Mouse (Mus musculus) A20 (cell line): ENCODE measurements around the gene Fam155a.
"Not testable (repeated sequence)": the region's sequence is repeated elsewhere in the genome, so short reads cannot be mapped to it uniquely, and the experiment has no call there.

Source experiments
- DNase-seq: peaks from one replicate; pipeline ENCODE4 v3.0.0-alpha.2; 2011; ENCODE audit warnings: low read depth, low spot score

The Fam155a gene

DNA sequence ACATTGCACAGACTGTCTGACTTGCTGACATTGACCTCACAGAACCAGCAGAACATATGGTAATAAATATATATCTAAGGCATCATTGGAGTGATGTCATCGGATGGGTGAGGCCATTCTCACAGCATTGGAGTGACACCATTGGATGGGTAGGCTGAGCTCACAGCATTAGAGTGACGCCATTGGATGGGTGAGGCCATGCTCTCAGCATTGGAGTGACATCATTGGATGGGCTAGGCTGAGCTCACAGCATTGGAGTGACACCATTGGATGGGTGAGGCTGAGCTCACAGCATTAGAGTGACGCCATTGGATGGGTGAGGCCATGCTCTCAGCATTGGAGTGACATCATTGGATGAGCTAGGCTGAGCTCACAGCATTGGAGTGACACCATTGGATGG lies 110.9 kb downstream of the Fam155a start:
- DNase-seq: not testable (repeated sequence)

DNA sequence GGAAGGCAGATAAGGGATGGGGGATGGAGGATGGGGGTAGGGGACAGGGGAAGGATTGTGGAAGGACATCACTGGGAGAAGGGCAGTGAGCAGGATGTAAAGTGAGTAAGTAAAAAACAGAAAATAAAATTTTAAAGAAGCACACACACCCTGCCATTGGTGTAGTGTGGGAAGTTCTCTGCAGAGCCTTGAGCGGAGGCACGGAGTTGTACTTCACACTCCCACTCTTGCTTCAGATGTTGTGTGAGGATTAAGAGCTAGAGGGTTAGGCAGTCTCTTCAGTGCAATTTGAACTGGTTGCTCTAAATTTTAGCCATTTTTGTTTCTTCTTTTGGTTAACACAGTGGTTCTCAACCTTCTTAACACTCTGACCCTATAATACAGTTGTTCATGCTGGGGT lies 114.1 kb downstream of the Fam155a start:
- no peak for DNase-seq

DNA sequence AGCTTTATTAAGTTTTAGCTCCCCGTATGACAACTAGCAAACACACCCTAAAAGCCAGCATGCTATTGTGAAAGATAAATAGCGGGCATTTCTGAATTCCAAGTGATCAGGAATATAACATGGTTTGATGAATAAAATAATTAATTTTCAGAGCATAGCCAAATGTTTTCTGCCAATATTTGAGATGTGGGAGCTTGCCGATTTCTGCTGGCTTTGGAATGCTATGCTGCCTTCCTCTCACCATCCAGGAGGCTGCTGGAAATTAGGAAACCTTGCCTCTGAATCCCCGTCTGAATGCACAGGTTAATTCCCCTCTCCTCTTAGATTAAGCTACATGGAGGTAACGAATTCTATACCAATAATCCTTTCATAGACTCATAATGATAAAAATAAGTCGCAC lies 116.1 kb downstream of the Fam155a start:
- DNase-seq: no peak

DNA sequence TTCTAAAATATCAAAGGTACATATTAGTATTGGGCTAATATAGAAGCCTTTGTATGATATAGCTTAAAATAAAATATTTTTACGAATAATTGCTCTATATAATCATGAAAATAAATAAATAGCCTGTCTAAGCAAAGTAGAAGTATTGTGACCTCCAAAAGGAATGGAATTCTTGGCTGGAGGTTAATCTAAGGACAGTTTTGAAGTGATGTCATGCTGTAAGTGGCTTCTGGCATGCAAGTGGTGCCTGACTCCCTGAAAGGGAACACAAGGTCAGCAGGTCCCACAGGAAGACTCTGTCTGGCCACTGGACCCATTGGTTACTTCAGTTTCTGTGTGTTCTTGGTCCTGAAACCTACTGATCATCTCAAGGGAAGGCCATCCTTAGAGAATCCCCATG lies 117.3 kb downstream of the Fam155a start:
- no peak for DNase-seq

DNA sequence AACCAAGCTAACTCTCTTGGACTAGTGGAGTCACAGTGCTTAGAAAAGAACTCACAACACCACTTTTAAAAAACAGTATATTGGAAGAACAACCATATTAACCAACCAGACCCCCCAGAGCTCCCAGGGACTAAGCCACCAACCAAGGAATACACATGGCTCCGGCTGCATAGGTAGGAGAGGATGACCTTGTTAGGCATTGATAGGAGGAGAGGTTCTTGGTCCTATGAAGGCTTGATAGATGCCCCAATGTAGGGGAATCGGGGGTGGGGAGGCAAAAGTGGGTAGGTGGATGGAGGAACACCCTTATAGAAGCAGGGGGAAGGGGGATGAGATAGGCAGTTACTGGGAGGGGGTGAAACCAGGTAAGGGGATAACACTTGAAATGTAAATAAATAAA lies 132.8 kb downstream of the Fam155a start:
- DNase-seq: no peak

DNA sequence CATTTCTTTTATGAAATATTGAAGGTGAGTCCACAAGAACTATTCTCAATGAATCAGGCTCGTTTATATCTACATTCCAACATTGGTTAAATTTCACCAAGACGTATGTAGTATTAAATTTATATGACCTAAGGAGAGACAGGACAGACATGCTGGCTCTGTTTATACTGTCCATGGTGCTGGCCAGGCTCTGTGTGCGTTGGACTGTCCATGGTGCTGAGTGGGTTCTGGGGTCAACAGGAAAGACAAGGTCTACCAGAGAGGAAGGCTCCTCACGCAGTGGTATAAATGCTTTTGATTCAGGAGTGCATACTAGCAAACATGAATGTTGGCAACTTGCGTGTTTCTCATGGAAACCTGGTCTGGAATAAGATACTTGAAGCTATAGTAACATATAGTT lies 135.7 kb downstream of the Fam155a start:
- no peak for DNase-seq

DNA sequence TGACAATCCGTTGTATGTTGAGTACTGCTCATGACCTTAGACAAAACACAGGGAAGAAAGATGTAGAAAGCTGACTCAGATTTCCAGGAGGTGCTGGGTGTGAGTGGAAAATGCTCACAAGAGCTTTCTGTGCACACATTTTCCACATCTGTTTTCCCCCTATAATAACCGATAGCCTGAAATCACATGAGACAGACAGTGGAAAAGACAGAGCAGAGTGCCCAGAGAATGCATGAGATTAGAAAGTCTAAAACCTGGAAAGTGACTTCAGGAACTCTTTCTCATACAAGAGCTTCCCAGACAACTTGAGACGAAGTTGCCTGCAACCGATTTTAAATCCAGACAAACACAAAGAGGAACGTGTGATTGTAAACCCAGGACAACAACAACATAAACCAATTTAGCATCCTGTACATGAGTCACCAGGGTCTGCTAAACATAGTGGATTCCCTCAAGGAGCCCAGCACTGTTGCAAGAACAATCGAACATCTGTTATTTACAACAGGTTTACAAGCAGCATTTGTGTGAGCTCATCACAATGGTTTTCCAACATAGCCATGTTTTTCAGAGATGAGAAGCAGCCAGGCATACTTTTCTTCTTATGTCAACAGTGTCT lies 163.8 kb downstream of the Fam155a start:
- DNase-seq: no peak

DNA sequence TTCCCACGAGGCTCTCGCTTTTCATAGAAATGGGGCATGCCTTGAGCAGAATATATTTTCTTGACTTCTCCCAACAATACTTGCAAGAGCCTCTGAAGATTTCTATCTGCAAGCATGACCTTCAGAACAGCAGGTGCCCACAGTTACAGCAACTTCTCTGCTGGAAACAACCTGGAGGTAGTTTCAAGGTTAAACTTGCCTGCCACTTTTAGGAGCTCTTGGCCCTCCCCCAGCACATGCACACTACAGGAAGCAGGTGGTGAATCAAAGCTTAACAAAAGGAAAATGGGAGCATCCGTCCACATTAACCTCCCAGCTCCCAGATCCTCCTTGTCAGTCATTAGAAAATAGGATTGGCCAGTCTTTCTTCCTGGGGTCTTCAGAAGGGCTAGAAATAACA lies 175.0 kb downstream of the Fam155a start:
- no peak for DNase-seq

DNA sequence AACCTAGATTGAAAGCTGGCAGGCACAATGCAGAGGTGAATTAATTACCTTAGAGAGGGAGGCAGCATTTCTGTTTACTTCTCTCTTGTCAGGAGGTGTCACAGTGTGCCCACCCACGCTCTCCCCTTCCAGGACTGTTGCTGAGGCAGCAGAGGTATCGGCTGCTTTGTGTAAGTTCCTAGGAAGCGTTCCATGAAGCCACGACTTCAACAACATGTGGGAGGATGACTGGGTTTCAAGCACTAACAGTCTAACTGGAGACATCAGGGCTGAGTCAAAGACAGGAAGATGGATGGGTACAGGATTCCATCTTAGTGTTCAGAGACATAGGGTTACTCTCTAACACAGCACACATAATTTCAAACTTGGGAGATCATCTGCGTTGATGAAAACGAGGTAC lies 189.1 kb downstream of the Fam155a start:
- no peak for DNase-seq

DNA sequence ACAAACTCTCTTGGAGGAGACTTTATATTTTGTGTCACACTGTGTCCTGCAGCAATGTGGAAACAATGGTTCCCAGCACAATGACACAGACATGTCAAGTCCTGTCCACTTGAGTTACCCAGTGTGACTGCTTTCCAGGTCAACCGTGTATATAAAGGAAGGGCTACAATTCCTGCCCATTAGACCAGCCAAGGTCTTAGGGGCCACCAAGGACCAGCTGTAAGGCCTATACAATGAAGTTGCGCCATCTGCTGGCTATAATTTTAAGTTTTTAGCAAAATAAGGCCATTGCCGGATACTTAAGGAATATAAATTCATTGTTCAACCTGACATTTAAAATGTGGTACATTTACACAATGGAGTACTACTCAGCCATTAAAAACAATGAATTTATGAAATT lies 190.8 kb downstream of the Fam155a start:
- DNase-seq: no peak

DNA sequence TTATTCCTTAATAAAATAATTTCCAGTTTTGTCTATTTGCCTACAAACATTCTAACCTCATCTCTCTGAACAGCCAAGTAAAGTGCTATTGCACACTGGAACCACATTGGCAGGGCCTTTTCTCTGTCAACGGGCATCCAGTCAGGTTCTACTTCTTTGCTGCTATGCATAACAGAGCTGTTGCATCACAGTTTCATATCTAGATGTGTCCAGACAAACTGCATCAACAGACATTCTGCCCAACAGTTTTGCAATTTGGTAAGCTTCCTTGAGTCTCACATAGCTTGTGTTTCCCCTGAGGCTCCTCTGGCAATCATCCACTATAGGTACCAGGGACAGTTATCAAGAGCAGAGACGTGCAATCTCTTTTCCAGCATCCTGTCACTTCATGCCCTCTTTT lies 199.0 kb downstream of the Fam155a start:
- no peak for DNase-seq

DNA sequence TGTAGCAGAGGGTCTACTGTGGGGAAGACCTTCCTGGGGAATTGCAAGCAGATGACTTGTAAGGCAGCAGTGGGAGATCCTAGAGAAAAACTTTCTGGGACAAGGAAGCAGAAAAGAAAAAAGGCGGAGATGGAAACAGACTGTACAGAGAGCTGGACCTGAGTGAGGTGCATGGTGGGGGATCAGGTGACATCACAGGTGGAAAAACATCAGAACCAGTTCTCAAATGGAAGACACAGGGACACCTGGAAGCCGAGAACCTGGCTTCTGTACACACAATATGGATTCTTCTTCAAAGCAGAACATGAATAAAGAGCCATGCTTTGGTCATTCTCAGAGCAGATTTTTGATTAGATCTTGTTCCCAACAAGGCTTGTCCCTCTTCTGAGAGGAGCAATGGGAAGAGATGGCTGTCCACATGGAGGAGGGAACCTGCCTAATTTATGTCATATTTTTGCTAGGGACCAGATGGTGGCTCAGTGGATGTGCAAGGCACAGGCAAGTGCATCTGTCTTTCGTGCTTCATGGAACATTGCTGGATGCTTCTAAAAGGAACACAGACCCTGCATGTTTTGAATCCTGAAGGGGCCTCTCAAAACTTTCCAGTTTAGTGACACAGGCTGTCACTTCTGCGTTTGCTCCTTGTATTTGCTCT lies 201.3 kb downstream of the Fam155a start:
- no peak for DNase-seq

DNA sequence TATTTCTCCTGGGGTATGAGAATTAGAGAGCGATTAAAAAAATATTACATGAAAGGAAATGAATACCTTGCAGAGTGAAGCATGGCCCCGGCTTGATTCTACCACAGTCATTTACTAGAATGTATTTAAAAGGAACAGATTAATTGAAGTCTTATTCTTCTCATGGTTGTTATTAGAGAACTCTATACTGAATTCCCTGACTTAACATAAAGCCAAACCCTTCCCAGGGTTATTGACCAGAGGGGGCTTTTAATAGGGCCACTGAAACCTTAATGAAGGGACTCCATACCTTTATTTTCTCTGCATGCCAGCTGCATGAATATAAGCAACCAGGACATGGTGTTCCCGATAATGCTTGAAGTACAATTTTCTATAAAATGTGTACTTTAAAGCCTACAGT lies 221.8 kb downstream of the Fam155a start:
- DNase-seq: no peak

DNA sequence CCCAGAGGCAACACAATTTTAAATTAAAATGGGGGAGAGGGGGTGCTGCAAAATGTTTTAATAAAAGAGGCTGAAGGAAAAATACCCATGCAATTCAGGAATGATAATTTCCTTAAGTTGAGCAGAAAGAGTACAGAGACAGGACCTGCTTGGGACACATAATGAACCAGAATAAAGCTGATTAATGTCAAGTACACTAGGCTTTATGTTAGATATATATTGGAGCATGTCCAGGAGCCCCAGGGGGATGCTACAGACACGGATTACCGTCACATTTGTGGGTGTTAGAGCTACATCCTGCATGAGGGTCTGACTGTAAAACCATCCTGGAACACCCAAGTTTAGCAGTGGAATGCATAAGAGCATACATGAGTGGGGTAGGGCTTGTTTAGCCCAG lies 223.4 kb downstream of the Fam155a start:
- no peak for DNase-seq

DNA sequence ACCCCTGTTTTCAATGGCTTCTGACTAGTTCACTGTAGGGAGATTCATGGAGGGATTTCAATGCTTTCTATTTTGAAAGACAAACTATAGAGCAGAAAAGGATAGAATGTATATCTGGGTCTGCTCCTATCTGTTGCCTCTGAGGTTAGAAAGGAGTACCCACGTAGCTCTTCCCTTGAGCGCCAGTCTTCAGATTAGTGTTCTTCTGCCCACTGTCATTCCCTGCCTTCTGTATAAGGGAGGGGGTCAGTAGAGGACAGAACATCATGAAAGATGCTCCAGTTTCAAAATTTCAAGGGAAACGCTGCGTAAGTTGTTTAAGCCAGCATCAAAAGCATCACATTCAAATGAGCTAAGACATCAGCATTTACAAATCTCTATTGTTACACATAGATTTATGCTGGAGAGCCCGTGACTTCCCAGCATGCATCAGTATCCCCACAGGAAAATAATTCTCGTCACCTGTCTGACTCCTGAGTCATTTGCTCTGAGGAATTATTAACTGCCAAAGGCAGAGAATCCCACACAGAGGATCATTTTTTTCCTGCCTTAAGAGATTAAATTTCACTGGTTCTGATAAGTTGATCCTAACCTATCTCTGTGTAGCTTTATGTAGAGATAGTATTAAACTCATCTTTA lies 223.9 kb downstream of the Fam155a start:
- DNase-seq: no peak

DNA sequence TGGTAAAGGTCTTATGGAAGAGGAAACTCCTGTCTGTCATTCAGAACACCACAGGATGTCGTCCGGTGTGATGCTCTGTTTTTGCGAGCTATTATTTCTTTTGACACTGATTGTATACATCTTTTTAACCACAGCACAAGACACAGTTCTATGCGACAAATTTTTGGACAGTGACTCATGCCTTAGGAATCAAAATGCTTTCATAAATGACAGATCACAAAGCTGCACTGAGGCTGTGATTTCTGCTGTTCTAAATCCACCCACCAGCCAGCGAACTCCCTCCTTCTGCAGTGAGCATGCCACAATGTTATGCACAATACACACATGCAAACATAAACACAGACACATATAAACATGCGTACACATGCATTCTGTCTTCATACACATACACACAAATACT lies 224.5 kb downstream of the Fam155a start:
- DNase-seq: no peak

DNA sequence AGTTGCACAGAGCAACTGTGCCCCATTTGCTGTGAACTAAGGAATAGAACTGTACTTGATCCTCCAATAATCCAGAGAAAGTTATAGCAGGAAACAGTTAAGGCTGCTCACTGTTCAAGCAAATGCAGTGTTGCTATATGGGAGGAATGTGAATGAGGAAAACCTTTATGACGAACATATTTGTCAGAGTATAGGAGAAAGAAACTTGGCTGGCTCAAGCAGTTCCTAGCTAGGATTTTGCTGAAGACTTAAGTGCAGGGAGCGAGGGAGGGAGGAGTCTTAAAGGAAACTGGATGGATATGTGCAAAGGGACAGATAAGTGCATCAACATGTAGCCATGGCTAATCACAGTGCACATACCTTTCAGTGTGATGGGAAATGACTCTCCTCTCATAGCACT lies 225.3 kb downstream of the Fam155a start:
- DNase-seq: no peak

DNA sequence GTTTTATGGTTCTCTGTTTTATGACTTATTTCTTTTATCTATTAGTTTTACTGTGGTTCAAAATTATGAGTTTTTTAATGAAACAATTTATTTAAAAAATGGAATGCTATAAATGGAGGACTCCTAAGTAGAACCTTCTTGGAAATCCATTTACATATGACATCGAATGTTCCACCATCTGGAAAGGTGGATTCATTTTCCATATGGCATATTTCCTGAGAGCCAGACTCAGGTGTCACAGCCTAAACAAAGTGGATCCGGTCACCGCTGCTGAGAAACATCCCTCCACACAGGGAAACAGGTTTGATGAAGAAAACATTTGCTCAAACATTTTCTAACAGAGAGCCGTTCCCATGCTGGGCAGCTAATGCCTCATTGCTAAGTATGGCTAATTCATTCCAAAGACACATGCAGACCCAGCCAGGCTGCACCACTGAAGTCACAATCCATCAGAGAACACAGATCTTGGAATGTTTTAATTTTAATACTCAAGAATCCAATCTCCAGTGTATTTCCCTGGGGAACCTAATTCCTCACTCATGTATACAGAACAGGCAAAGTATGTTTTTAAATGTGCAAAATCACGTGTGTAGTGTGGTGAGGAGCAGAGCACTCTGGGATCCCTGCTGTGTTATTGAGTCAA lies 235.1 kb downstream of the Fam155a start:
- no peak for DNase-seq

DNA sequence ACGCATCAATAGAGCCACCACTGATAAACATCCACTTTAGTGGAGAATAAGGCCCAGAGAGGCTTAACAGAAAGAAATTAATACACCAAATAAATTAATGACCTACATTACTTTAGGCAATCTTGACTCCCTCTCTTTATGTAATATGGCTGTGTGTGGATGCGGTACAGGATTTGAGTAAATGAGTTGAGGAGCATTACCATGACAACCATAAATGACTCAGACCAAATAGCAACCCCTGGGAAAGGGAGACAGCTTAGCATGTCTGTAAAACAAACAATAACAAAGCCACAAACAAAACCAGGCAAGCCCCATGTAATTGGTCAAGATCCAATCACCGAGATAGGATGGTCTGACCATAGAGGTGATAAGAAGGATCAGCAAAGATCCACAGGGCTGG lies 244.4 kb downstream of the Fam155a start:
- DNase-seq: no peak

DNA sequence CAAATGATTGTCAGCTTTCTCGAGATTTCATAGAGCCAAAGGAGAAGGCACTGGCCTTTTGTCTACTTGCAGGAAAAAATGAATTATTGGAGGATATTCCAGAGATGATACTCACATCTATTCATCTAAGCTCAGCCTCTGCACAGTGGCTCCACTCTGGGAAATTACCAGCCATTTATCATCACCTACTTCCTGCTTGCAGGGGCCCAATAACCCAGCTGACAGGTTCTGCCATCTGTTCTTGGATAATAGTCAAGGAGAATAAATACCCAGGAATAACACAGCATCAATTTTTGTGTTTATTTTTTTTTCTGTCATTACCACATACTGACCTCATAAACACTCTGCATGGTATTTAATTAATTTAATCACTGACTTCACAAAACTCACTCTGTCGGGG lies 249.4 kb downstream of the Fam155a start:
- DNase-seq: no peak

DNA sequence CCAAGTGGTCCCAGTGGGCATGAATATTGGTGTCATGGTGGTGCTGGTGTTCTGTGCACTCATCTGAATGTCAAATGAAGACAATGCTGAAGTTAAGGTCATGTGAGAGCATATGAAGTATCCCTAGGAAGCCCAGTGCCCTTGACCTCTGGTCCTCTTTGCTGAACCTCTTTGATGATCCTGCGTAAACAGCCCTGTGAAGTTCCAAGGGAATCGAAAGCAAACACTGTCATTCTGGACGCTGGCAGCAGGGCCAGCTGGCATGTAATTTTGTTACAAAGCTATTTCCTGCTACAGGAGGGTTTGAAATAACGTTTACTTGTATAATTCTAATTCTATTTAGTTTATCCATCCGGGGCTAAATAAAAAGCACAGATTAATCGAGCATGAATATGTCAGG lies 270.2 kb downstream of the Fam155a start:
- no peak for DNase-seq

DNA sequence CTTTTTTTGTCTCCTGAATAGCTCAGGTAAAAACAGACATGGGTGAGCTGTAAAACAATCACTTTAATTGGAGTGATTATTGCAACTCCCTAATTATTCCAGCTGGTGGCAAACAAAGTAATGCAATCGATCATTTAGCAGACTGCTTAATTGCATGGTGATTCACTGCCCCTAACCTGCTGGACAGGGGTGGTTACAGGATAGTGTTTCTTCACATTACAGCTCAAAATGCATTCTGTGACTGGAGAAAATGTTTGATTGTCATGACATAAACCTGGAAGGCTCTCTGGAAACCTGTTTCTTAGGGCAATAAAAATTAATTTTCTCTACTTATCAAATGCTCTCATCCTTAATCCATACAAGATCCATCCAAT lies 276.7 kb downstream of the Fam155a start:
- DNase-seq: no peak
